ENCODE assay signal across 15 mouse cellular contexts in genomic region chr2:127928279-127928678, GRCm38 (mm10).
DNase-seq lines count a peak whose midpoint lies in the region; ATAC-seq and TF ChIP-seq lines count a peak whose summit lies in the region.
"Had no signal": no experiment of that assay in that cellular context is flagged by ENCODE, and none has a peak within 500 bp of the region (broad histone marks: within the 10 kb centered on the region; RNA-seq: fewer than 3 reads in every experiment).

No protein-coding gene starts in this region.

- H3K27ac ChIP-seq in forebrain, embryonic 12.5 days: 0 out of 2 replicates have a peak overlapping the region, but pooled peaks have one; percentile 16
- H3K27ac ChIP-seq in forebrain, postnatal 0 days (ENCODE audit: low read depth, low read length): no peak overlapping the region
- 0 out of 2 replicates have a peak overlapping the region, but pooled peaks have one; percentile 11 for H3K27ac ChIP-seq in kidney, postnatal 0 days
- H3K27ac ChIP-seq in limb, embryonic 13.5 days: no peak overlapping the region
- no peak overlapping the region for H3K27ac ChIP-seq in left cerebral cortex, adult 2 months
- H3K27ac ChIP-seq: limb, embryonic 15.5 days; macrophage had no signal

- no peak overlapping the region for H3K4me2 ChIP-seq in forebrain, embryonic 12.5 days
- H3K4me2 ChIP-seq in forebrain, postnatal 0 days (ENCODE audit: low read depth): no peak overlapping the region
- H3K4me2 ChIP-seq in kidney, postnatal 0 days (ENCODE audit: low read length): no peak overlapping the region
- no peak overlapping the region for H3K4me2 ChIP-seq in limb, embryonic 13.5 days (replicated peaks)
- H3K4me2 ChIP-seq: limb, embryonic 15.5 days had no signal

- no peak overlapping the region for H3K9ac ChIP-seq in forebrain, embryonic 12.5 days
- no peak overlapping the region for H3K9ac ChIP-seq in forebrain, postnatal 0 days
- H3K9ac ChIP-seq in kidney, postnatal 0 days (ENCODE audit: low read depth, low read length): no peak overlapping the region
- H3K9ac ChIP-seq in limb, embryonic 13.5 days: no peak overlapping the region
- H3K9ac ChIP-seq: limb, embryonic 15.5 days had no signal

- H3K4me1 ChIP-seq in forebrain, embryonic 12.5 days: peaks cover 34% of the 10 kb centered on the region
- no peaks in the 10 kb centered on the region for H3K4me1 ChIP-seq in forebrain, postnatal 0 days (ENCODE audit: insufficient read depth)
- peaks cover 13% of the 10 kb centered on the region; the same call in 1 of the 2 replicates for H3K4me1 ChIP-seq in kidney, postnatal 0 days (replicated peaks; ENCODE audit: insufficient read depth, low read length)
- peaks cover 26% of the 10 kb centered on the region for H3K4me1 ChIP-seq in limb, embryonic 13.5 days

- 0 out of 2 replicates have a peak, but pooled peaks have one; percentile 44 for ATAC-seq in forebrain, embryonic 12.5 days (ENCODE audit: low FRiP score)
- no peak for ATAC-seq in forebrain, postnatal 0 days
- ATAC-seq in kidney, postnatal 0 days (replicated peaks; ENCODE audit: low FRiP score, low read depth): no peak
- 0 out of 2 replicates have a peak, but pooled peaks have one; percentile 19 for ATAC-seq in limb, embryonic 13.5 days (ENCODE audit: low FRiP score, low read depth)
- ATAC-seq: forebrain, embryonic 16.5 days; Patski had no signal

- 12% methylated on average over 5 of the region's 5 CpGs for WGBS in forebrain, embryonic 12.5 days
- WGBS in forebrain, postnatal 0 days: 21% methylated on average over 5 of the region's 5 CpGs
- 26% methylated on average over 5 of the region's 5 CpGs for WGBS in kidney, postnatal 0 days
- 41% methylated on average over 5 of the region's 5 CpGs for WGBS in limb, embryonic 13.5 days

- DNase-seq in forebrain, postnatal 0 days: no peak
- no peak for DNase-seq in kidney, postnatal 0 days (ENCODE audit: low spot score)
- no peak for DNase-seq in kidney, postnatal 14 days
- DNase-seq in brain, embryonic 14.5 days (ENCODE audit: low read depth): peak; percentile 13
- DNase-seq in left cerebral cortex, adult 2 months (ENCODE audit: extremely low spot score in 1 of 2, low spot score in 2 of 2): no peak
- DNase-seq in layer of hippocampus, postnatal 14 days (ENCODE audit: low spot score in 2 of 2): no peak
- DNase-seq: cerebellum, postnatal 10 days; heart, postnatal 36 days; lung, adult 18-20 months had no signal

- TF ChIP-seq POLR2A in brain, embryonic 14.5 days (IDR thresholded peaks at IDR 0.05; ENCODE audit: borderline replicate concordance, extremely low read depth, insufficient read depth, insufficient read length, poor library complexity, severe bottlenecking): no peak

- intact Hi-C loops in left cerebral cortex, adult 2 months (cut with DNase I): no loop called here

- no peaks in the 10 kb centered on the region for H3K36me3 ChIP-seq in forebrain, embryonic 12.5 days (replicated peaks)
- no peaks in the 10 kb centered on the region for H3K36me3 ChIP-seq in forebrain, postnatal 0 days (ENCODE audit: insufficient read depth)
- H3K36me3 ChIP-seq in kidney, postnatal 0 days (ENCODE audit: insufficient read depth, low read length): no peaks in the 10 kb centered on the region
- no peaks in the 10 kb centered on the region for H3K36me3 ChIP-seq in limb, embryonic 13.5 days
- H3K36me3 ChIP-seq: limb, embryonic 15.5 days had no signal

- no peaks in the 10 kb centered on the region for H3K9me3 ChIP-seq in forebrain, embryonic 12.5 days
- H3K9me3 ChIP-seq in forebrain, postnatal 0 days (ENCODE audit: low read length): no peaks in the 10 kb centered on the region
- no peaks in the 10 kb centered on the region for H3K9me3 ChIP-seq in kidney, postnatal 0 days (replicated peaks; ENCODE audit: low read length)
- H3K9me3 ChIP-seq in limb, embryonic 13.5 days: no peaks in the 10 kb centered on the region
- H3K9me3 ChIP-seq: limb, embryonic 15.5 days had no signal

- H3K4me3 ChIP-seq in forebrain, embryonic 12.5 days (replicated peaks): no peak overlapping the region
- H3K4me3 ChIP-seq in forebrain, postnatal 0 days (ENCODE audit: low read depth, low read length): no peak overlapping the region
- no peak overlapping the region for H3K4me3 ChIP-seq in kidney, postnatal 0 days (replicated peaks; ENCODE audit: low read depth, low read length)
- H3K4me3 ChIP-seq in limb, embryonic 13.5 days: no peak overlapping the region
- no peak overlapping the region for H3K4me3 ChIP-seq in left cerebral cortex, adult 2 months
- H3K4me3 ChIP-seq: limb, embryonic 15.5 days had no signal

- no peak for TF ChIP-seq CTCF in forebrain, postnatal 0 days (IDR thresholded peaks at IDR 0.05; ENCODE audit: low read depth)
- TF ChIP-seq CTCF in kidney, postnatal 0 days (IDR thresholded peaks at IDR 0.05; ENCODE audit: low read depth): no peak
- TF ChIP-seq CTCF in brain, embryonic 14.5 days (IDR thresholded peaks at IDR 0.05; ENCODE audit: borderline replicate concordance, extremely low read depth, insufficient read depth, insufficient read length): no peak
- no peak for TF ChIP-seq CTCF in left cerebral cortex, adult 2 months (IDR thresholded peaks at IDR 0.05)

- 0 out of 2 replicates have a peak, but pooled peaks cover 7% of the 10 kb centered on the region for H3K27me3 ChIP-seq in forebrain, embryonic 12.5 days
- no peaks in the 10 kb centered on the region for H3K27me3 ChIP-seq in forebrain, postnatal 0 days (ENCODE audit: insufficient read depth, low read length)
- H3K27me3 ChIP-seq in kidney, postnatal 0 days (ENCODE audit: insufficient read depth, low read length): no peaks in the 10 kb centered on the region
- H3K27me3 ChIP-seq in limb, embryonic 13.5 days: peaks cover 3% of the 10 kb centered on the region; the same call in 1 of the 2 replicates
- H3K27me3 ChIP-seq: limb, embryonic 15.5 days had no signal

Comparison
In these comparisons a context has a peak if more than half of its experiments do, and no peak if none do; other contexts are left out.
1. ATAC-seq: peak in forebrain, embryonic 12.5 days (single experiment) and limb, embryonic 13.5 days (single experiment); none in forebrain, postnatal 0 days (single experiment) and kidney, postnatal 0 days (single experiment).
2. H3K27ac ChIP-seq: peak in forebrain, embryonic 12.5 days (single experiment) and kidney, postnatal 0 days (single experiment); none in forebrain, postnatal 0 days (single experiment), limb, embryonic 13.5 days (single experiment) and left cerebral cortex, adult 2 months (single experiment).